Mouse (Mus musculus): ENCODE measurements around the gene Dnajc16.

DNA sequence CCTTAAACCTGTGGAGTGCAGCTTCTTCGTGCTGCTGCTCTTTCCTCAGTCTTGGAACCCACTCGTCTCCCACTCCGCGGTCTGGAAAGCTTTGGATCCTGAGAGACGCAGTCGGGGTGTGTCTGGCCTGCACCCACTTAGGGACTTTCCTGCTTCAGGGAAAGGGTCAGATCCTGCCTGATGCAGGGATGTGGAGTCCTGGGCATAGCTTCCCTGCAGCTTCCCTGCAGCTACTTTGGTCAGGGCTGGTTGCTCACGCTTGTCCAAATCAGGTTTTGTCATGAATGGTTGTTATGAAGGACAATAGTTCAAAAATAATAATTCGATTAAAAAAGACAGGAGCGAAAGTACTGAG, 55.5 kb downstream of the Dnajc16 start:
- TF ChIP-seq CTCF (conservative IDR thresholded peaks at IDR 0.05; ENCODE audit: low read length): no peak
- no peak for TF ChIP-seq POU5F1 (IDR thresholded peaks at IDR 0.05; ENCODE audit: borderline replicate concordance, low read length)
- TF ChIP-seq NANOG (IDR thresholded peaks at IDR 0.05; ENCODE audit: borderline replicate concordance, low read length): no peak

Data from E14TG2a.4 (cell line).